Mouse (Mus musculus): ENCODE measurements at regions not wholly inside any gene's neighbourhood (a gene's known extent, or its start where the extent isn't known, plus 50 kb on each side); places are given as distances from the start of the nearest gene placed in this dataset.
"Not testable (repeated sequence)": the region's sequence is repeated elsewhere in the genome, so short reads cannot be mapped to it uniquely, and the experiment has no call there.

DNA sequence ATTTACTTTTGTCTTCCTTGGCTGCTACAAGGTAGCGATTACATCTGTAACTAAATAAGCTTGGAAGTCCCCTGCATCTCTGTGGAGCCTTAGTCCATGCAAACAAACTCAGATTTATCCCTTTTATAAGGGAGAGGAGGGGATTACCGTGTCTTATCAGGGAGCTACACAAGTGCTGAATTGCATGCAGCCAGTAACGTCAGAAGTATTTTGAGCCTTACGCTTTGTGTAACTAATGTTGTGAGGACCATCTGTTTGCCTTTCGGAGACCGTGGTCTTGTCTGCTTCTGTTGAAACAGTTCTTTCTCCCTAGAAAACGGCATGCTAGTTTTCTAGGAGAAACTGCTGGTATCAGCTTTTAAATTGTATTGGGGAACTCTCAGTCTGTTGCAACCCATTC, 58.0 kb upstream of the Dmrta1 start:
- no peak for DNase-seq (ENCODE audit: low spot score)

DNA sequence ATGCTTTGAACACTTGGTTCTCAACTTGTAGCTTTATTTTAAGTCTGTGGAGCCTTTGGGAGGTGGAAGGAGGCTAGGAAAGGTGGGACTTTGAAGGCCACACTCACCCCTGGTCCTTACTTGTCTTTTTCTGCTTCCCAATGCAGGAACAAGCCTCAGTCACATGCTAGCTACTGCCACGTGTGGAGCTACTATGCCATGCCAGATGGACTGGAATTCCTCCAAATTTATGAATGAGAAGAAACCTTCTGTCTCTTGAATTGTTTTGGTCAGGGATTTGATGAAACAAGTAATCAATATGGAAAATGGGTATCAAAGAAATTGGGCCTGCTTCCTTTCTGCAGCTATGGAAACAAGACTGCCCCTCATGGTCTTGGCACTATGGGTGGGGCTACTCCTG, 74.5 kb upstream of the Dmrta1 start:
- no peak for DNase-seq (ENCODE audit: low spot score)

DNA sequence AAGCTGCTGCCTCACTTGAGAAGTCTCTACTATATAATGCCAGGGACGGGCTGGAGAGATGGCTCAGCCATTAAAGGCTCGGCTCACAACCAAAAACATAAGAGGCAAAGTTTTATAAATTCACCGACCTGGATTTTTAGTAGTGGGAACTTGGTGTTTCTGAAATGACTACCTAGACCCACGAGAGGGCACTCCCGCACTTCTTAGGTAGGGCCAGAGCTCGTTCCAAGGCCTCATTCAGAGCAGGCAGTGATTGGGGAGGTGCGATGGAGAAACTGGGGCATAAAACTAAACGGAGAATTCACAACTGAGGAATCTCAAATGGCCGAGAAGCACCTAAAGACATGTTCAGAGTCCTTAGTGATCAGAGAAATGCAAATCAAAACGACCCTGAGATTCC, 103.7 kb upstream of the Dmrta1 start:
- DNase-seq (ENCODE audit: low spot score): no peak

DNA sequence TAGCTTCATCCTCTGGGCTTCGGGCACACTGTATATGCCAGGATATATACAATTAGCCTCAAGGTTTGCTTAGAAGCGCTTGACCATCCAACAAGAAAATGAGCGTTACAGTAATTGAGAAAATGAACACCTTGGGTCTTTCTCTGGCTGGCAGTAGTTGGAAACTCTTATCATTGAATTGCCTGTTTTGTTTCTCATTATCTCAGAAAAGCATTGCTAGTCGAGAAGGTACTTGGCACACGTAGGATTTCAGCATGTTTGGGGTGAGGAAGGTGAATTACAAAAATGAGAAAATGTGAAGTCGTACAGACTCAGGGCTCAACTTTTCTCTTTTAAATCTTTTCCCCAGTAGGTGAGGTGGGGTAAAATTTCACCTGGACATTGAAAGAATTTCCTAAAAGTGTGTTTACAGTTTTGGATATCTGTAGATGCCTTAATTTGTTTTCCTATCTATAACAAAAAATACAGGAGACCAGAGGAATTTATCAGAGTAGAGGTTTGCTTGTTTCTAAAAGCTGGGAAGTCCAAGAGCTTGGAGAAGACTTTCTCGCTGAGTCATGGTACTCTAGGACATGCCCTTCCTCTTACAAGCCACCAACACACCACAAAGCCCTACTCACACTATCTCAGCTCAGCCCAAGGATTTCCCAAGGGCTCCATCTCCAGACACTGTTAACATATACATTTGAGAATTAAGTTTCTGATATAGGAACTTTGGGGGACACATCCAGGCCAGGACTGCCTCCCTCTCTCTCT, 124.3 kb upstream of the Dmrta1 start:
- DNase-seq (ENCODE audit: low spot score): no peak

DNA sequence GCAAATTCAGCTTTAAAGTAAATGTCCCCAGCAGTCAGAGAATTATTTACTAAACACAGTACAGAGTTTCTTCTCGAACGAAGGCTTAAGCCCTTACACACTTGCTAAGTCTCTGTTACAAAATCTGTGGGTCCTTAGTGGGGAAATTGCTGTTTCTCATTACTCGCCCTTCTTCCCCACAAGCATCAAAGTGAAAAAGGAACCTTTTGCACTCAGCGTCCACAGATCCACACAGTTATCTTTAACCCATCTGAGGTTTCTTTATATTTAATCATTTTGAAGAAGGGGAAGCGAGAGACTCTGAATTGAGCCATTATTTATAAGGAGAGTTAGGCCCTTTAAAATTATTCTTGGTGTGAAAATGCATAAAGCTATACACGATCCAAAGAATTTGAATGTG, 126.7 kb upstream of the Dmrta1 start:
- no peak for DNase-seq (ENCODE audit: low spot score)

DNA sequence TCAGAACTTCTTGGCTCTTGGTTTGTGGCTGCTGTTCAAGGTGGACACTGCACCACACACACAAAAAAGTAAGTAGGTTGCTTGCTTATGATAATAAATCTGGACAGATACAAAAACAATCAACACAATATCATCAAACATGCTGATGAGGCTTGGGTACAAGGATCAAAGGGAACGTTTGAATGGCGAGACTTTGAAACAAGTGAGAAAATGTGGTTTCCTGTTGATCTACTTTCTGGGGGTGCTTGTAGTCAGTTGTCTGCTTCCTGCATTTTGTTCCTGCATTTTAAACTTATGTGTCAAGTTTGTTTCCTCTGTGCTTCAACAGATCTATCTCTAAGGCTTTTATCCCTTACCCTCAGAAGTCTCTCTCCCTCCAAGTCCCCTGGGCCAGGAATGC, 128.7 kb upstream of the Dmrta1 start:
- no peak for DNase-seq (ENCODE audit: low spot score)

DNA sequence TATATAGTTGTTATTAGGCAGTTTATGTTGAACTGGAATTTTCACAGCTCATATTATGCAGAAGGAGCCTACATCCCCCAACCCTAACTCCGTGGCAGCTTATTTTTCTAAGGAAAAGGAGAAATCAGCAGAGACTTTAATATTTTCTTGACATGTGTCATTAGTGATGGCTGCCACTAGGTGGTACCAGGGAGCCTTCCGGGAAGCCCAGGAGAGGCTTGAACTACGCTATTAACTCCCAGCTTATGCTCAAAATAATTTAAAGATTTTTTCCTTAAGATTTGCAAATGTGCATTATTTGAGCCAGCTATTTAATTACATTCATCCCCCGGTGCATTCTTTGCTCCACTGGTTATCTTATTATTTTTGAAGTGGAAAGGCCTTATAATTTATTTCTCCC, 146.8 kb upstream of the Dmrta1 start:
- DNase-seq (ENCODE audit: low spot score): no peak

DNA sequence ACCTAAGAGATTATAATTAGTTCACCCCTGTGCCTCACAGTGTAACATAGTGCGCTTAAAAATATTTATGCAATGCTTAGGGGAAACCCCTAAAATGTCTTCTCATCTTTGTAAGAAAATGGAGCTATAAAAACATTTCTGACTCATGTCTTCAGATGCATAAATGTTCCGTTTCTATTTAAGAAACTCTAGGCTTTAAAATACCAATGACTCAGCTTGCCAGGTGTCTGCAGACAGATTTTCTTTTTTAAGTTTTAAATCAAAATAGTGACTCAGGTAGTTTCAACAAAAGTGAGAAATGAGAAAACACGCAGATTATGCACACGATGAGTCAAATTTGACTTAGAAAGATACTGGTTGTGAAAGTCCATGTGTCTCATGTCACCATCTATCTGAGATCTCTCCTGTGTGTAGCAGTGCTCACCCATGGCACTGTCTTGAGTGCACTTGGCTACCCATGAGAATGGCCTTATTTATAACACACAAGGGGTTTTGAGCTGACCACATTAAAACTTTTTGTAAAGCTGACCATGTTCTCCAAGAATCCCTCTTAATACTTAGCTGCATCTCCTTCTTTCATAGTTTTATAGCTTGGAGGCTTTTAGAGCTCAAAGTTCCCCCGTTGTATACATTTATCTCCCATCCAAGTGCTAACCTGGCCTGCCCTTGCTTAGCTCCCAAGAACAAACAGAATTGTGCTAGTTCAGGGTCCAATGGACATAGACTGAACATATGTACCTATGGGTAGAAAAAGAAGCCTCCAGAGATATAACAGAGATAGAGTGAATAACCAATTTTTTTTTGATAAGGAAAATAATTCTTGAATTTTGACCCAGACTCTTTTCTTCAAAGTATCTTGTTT, 149.0 kb upstream of the Dmrta1 start:
- DNase-seq (ENCODE audit: low spot score): no peak

DNA sequence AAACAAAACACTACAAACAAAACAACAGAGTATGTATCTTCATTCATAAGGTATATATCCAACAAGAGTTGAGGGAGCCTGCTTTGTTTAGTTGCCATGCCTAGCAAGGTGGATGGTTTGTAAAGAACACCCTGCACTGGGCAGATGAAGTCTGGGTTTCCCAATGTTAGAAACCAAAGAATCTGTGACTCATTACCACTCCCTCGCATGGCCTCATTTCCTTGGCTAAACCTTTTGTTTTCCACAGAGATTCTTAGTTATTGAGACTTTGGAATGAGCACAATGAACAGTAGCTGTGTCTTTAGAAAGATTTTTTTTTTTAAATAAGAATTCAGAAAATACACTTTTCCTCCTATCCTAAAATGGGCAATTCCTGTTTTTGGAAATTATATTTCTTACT, 151.3 kb upstream of the Dmrta1 start:
- DNase-seq (ENCODE audit: low spot score): no peak

DNA sequence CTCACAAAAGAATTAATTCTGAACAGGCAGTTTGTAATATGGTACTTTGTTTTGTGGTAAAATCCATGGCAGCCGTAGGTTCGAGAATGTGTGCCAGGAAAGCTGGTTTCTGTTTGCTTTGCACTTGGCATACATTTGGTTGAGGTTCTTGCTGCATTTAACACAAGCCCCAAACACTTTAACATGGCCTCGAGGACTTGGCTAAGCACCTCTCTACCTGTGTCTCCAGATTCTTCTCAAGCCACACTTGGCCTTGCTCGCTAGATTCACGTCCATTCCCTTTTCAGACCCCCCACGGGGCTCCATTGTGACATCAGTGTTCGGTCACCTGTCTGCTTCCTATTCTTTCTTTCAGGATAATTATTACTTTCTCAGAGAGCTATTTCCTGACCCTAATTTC, 151.9 kb upstream of the Dmrta1 start:
- DNase-seq (ENCODE audit: low spot score): no peak

DNA sequence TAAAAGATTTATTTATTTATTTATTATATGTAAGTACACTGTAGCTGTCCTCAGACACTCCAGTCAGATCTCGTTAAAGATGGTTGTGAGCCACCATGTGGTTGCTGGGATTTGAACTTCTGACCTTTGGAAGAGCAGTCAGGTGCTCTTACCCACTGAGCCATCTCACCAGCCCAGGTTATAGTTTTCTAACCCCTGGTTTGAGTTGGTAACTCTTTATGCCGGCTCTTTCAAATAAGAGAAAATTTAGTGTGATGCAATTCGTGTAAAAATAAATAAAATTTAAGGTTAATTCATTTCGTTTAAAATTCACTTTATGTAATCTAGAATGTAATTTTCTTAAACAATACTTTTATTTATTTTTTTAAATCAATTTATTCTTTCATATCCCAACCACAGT, 153.7 kb upstream of the Dmrta1 start:
- not testable (repeated sequence) for DNase-seq (ENCODE audit: low spot score)

DNA sequence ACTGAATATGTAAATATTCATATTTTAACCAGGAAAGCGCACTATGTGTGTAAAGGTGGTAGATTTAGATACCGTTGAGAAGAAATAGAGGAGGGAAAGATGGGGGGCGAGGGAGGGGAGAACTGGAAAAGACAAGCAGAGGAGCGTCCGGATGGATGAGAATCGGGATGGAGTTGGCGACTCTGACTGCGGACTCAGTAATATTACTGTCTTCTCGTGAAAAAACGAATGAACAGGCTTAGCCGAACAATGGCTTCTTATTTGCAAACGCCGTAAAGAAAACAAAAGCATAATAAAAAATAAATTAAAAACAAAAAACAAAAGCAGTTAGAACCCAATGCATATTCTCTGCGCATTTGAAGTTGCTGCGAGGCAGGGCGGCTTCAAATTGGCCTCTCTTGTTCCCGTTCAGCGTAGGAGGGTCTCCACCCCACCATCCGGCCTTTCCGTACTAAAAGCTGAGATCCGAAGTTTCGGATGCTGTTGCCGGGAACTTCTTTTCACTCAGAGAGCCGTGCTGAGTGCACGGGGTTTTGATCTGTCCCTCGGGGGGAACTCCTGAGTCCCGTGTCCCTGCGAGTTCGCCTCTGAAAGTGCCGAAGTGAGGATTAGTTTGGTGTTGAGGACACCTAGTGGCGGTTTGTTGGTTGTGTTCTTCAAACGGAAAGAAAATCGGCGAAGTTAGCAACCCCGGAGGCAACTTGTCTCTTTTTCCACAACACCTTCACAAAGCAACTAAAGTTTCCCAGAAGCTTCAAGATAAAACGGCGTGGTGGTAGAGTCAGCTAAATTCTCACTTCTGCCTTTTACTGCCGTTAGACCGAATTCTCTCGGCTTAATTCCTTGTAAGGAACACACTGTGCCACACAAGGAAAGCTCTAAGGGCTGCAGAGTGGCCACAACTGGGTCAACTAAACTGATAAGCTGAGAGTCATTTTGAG, 154.7 kb upstream of the Dmrta1 start:
- peak; percentile 12 for DNase-seq (ENCODE audit: low spot score)

DNA sequence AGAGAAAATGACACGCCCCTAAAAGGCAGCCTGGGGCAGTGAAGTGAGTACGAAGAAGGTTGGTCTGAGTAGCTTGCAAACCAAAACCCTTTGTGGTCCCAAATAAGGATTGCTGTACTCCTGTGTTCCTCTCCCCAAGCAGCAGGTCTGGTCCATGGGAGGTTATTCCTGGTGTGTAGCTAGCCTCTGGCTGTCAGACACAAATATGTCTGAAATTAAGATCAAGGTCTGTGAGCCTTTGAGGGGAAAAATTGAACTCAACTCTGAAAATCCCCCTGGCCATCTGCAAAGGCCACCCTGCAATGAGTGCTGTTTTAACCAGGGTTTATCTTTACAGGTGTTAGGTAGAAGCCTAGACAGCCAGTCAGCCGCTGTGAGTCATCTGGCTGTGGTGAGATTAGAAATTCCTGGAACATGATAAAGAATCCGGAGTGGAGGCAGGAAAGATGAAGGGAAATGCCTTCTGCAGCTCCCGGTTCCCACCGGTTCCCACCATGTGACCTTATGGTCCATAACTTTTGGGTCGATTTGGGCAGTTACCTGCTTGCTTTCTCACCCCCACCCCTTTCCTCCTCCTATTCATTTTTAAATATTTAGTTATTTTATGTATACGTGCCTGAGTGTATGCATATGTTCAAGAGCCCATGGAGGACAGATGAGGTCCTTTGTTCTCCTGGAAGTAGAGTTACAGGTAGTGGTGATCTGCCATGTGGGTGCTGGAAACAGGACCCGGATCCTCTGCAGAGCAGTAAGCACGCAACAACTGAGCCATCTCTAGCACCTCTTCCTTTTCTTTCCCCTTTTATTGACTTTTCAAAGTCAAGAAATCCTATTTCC, 155.6 kb upstream of the Dmrta1 start:
- DNase-seq (ENCODE audit: low spot score): no peak

DNA sequence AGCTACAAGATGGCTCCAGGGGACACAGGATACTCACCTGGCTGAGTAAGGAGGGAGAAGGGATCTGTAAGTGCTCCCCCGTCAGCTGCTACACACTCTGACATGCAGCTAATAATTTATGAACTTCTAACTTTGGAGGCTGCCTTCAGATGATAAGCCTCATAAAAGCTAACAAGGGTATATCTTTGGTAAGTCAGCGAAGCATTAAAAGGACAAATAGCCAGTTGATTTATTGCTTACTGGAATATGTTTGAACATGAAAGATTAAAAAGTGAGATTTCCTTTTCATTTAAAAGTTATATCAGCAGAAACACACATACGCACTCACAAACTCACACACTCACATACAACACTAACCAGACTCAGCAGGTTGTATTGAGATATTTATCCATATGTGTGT, 161.2 kb upstream of the Dmrta1 start:
- DNase-seq (ENCODE audit: low spot score): no peak

DNA sequence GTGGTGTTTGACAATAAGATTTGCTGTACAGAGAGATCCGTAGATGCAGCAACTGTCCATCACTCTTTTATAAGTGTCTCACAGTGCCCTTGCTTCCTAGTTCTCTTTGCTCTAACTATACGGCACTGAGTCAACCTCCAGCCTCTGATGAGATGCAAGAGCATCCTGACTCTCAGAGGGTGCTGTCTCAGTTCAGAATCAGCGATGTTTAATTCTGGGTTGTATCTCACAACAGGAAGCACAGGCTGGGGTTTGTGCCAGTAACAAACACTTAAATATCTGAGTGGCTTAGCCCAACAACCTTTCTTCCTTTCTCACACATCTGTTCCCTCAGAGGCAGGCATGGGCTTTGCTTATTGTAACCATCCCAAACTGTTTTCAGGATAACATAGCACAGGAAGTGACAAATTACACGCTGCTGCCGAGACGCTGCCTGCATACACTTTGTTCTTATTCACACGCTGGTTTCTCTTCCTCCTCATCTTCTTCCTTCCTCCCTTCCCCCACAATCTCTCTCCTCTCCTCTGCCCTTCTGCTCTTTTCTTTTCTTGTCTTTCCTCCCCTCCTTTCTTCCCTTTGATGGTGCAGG, 163.3 kb upstream of the Dmrta1 start:
- no peak for DNase-seq (ENCODE audit: low spot score)

DNA sequence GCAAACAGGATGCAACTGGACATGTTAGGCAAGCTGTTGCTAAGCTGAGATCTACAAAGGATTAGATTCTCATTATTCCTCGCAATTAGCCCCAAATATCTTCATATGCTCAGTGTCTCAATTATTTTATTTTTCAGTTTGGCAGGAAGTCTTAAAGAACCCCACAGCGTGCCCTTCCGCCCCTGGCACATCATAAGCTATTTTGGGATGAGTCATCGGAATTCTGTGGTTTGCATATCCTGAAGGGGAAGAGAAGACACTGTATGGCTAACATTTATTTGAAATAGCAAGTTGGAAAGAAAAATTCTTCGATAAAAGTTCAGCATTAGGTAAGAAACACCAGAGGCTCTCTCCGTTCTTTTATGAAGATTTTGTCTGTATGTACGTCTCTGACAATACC, 164.3 kb upstream of the Dmrta1 start:
- DNase-seq (ENCODE audit: low spot score): no peak

DNA sequence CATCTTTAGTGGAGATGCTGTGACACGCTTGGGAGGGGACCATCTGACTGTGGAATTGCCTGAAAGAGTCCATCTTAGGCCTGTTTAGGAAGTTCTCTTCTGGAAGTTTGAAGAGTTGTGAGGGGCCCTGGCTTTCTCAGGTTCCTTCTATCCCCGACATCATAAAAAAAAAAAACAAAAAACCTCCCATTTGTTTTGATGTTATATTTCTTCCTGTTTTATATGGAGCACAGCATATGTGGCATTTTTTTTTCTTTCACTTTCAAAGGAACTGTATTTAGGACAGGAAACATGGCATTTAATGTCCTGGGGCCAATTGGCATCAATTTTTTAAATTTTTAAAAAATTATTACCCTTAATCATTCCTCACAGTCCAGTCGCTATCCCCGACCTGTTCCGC, 168.6 kb upstream of the Dmrta1 start:
- no peak for DNase-seq (ENCODE audit: low spot score)

DNA sequence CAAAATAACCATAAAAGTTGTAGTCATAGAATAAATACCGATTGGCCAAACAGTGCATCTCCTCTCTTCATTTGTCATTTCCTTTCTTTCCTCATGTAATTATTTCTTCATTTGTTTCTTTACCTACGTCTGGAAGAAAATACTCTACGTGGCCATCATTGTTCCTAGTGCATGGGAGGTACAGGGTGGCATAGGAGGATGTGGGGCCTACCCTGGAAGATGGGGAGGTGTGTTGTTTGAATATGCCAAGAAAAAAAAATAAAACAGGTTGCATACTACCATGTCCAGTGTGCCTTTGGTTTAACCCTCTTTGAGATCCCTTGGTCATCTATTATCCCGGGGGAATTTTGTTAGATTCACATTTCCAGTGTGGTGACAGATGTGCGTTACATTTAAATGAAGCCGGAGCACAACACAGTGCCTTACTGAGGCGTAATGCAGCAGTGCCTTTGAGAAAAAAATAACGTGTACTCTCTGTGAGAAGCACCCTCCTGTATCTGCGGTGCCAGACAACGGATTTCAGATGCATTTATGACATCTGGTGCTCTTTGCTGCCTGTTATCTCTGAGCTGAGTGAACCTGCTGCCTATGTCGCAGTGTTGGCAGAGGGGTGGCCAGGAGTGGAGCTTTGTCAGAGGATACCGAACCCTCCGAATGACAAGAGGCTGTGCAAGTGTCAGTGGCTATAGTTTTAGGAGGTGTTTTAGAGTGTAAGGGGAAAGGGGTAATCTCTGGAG, 169.4 kb upstream of the Dmrta1 start:
- DNase-seq (ENCODE audit: low spot score): no peak

DNA sequence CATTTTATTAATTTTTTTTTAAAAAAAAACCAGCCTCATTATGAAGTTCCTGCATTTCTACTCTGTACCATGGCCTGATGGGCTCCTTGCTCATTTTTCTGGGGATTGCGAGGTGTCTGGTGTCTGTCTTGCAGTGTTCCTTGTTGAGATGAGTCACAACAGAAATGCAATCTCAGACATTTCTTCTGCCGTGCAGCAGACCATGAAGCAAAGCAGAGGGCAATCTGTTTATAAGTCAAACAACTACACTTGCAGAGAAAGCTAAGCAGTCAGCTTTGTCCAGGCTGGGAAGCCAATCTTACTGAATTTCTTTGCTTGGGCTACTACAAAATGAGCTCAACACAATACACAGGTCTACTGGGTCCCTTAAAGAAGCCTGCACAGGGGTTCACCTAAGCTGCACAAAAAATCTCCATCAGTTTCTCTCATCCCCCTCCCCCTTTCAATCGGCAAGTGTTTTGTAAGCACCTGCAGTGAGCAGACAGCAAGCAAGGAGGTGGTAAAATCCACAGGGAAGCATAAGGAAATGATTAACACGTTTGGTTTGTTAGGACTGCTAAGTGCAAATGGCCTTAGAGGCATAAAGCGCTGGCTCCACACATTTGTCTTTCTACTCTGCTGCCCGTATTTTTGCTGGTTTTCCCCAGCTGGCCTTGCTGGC, 171.0 kb upstream of the Dmrta1 start:
- no peak for DNase-seq (ENCODE audit: low spot score)

DNA sequence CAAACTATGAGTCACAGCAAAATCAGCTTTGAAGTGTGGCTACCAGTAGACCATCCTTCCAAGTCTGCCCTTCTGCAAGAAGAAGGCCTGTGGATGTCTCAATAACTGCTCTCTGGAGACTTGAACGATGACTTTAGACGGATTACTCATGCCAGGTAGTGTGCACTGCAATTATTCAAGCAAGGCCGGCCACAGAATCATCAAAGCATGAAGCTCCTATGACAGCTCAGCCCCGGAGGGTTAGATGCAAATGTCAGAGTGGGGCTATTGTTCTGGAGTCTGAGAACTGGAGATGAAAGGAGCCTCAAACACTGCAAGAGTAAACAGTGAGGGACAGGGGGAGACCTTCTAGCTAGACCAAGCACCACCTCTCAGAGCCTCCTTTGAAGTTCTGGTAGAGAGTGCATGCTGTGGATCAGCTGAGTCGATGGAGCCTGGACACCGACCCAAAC, 173.8 kb upstream of the Dmrta1 start:
- DNase-seq (ENCODE audit: low spot score): no peak
